Mouse (Mus musculus) limb, embryonic 12.5 days (tissue): ENCODE data around the gene Tacr3. TPM values are rescaled to one million over a fixed set of nuclear protein-coding genes. Genes with fewer than 3 reads are reported as not detected.

Experiments used
- ATAC-seq: fragments of 200-750 bp; cut with Nextera tagmentation; 2 replicates; pipeline ENCODE4 v1.8.0; 2017; ENCODE audit warnings: low read depth, moderate TSS enrichment; ENCODE audit not compliant: insufficient number of reproducible peaks, insufficient read depth, low FRiP score, low TSS enrichment
- H3K27ac ChIP-seq: fragments of 300-500 bp; sonication (generic); 2 replicates; pipeline ENCODE4 v1.5.1; 2016; ENCODE audit warnings: mild to moderate bottlenecking, moderate library complexity
- H3K27me3 ChIP-seq: fragments of 300-500 bp; sonication (generic); 2 replicates; pipeline ENCODE4 v1.6.1; 2016; ENCODE audit warnings: mild to moderate bottlenecking, moderate library complexity
- H3K36me3 ChIP-seq: fragments of 300-500 bp; sonication (generic); 2 replicates; pipeline ENCODE4 v1.6.1; 2016; ENCODE audit warnings: mild to moderate bottlenecking, moderate library complexity
- H3K4me1 ChIP-seq: fragments of 300-500 bp; sonication (generic); replicated peaks from 2 replicates; pipeline ENCODE4 v1.6.1; 2016
- H3K4me2 ChIP-seq: fragments of 300-500 bp; sonication (generic); 2 replicates; pipeline ENCODE4 v1.6.1; 2016; ENCODE audit warnings: mild to moderate bottlenecking, moderate library complexity
- H3K4me3 ChIP-seq: fragments of 300-500 bp; sonication (generic); replicated peaks from 2 replicates; pipeline ENCODE4 v1.5.1; 2016; ENCODE audit warnings: mild to moderate bottlenecking
- H3K9ac ChIP-seq: fragments of 300-500 bp; sonication (generic); replicated peaks from 2 replicates; pipeline ENCODE4 v1.6.1; 2016; ENCODE audit warnings: mild to moderate bottlenecking, moderate library complexity
- H3K9me3 ChIP-seq: fragments of 300-500 bp; sonication (generic); 2 replicates; pipeline ENCODE4 v1.6.1; 2016; ENCODE audit warnings: mild to moderate bottlenecking, moderate library complexity
- WGBS: fragments of 180-500 bp; shearing (Covaris S2); methylation state at CpG from one replicate; pipeline ENCODE4 v1.1.7; 2016; 5-methylcytosine and 5-hydroxymethylcytosine counted together
- polyA plus RNA-seq: library from polyadenylated mRNA; unstranded; fragments of >200 nt; fragmentation: Nextera tagmentation; extraction: Ambion mirVana; gene quantifications from 2 replicates; pipeline ENCODE4 v1.2.1, GENCODE M21; 2016

Tacr3 gene
- polyA plus RNA-seq: 0.18 and 0.28 TPM in 2 replicates

DNA sequence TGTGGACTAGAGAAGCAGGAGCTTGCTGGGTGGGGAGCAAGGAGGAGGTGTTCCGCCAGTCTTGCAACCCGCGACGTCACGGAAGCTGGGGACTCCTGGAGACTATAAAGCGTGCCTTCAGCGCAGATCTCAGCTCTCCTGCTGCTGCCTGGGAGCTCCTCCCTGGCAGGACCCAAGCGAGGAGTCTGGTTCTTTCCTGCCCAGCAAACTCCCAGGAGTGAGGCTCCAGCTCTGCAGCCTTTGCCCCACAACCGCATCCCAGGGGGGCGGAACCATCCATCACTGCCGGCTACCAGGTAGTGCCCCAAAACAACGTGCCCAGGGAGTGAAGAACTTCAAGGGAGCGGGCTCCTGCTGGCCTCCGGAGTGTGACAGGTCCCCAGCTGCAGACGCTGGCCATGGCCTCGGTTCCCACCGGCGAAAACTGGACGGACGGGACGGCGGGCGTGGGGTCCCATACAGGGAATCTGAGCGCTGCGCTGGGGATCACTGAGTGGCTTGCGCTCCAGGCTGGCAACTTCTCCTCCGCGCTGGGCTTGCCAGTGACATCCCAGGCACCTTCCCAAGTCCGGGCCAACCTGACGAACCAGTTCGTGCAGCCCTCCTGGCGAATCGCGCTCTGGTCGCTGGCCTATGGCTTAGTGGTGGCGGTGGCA is at the start of gene Tacr3:
TSS of gene Tacr3 (plus strand) at position 133 of the 656 bp plus-strand sequence.
- Histone ChIP-seq H3K36me3 (no peaks in the 10 kb centered on the region), H3K9ac (peak within 1 kb of the TSS; percentile 55), H3K4me1 (peaks cover 6% of the 10 kb centered on the region; the same call in 1 of the 2 replicates), H3K4me3 (peak within 1 kb of the TSS; percentile 48), H3K27ac (no peak within 1 kb of the TSS), H3K27me3 (peaks cover 24% of the 10 kb centered on the region), H3K4me2 (peak within 1 kb of the TSS; percentile 97), H3K9me3 (no peaks in the 10 kb centered on the region)
- peak; percentile 73; the same call in 1 of the 2 replicates for ATAC-seq
- 1% methylated on average over 36 of the region's 36 CpGs for WGBS

DNA sequence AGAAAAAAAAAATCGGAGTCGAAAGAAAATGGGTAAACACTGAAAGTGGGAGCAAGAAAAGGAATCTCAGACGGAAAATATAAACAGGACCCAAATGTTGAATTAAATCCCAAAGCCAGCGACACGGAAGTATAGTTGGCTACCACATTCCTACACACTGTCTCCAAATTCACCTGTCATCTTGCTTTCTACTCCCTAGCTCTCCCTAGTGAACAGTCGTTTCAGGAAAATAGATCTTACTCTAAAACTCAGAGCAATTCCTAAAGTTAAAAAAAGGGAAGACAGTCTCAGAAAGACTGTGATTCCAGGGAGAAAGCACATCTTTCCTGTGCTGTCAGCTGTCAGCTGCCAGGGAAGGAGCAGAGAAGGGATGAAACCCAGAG is 324 bp upstream of the Tacr3 start:
- no peak overlapping the region; the same call in 1 of the 2 replicates for H3K9ac ChIP-seq
- peak overlapping the region; percentile 97 for H3K4me2 ChIP-seq
- peaks cover 6% of the 10 kb centered on the region; the same call in 1 of the 2 replicates for H3K4me1 ChIP-seq
- no peaks in the 10 kb centered on the region for H3K9me3 ChIP-seq
- no peaks in the 10 kb centered on the region for H3K36me3 ChIP-seq
- ATAC-seq: no peak
- no peak overlapping the region for H3K27ac ChIP-seq
- peaks cover 24% of the 10 kb centered on the region for H3K27me3 ChIP-seq
- H3K4me3 ChIP-seq: peak overlapping the region; percentile 48
- WGBS: 54% methylated on average over 6 of the region's 6 CpGs

DNA sequence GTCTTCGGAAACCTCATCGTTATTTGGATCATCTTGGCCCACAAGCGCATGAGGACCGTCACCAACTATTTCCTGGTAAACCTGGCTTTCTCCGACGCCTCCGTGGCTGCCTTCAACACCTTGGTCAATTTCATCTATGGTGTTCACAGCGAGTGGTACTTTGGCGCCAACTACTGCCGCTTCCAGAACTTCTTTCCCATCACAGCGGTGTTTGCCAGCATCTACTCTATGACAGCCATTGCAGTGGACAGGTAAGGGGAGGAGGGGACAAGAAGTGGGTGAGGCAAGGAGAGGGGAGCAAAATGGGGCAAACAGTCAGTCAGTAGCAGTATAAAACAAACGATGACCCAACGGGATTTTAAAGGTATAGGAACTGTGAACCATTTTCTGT is 719 bp downstream of the Tacr3 start:
- peak overlapping the region; percentile 97 for H3K4me2 ChIP-seq
- no peak overlapping the region for H3K27ac ChIP-seq
- no peaks in the 10 kb centered on the region for H3K36me3 ChIP-seq
- no peak for ATAC-seq
- WGBS: 10% methylated on average over 13 of the region's 13 CpGs
- H3K4me1 ChIP-seq: peaks cover 6% of the 10 kb centered on the region; the same call in 1 of the 2 replicates
- no peaks in the 10 kb centered on the region for H3K9me3 ChIP-seq
- peaks cover 24% of the 10 kb centered on the region for H3K27me3 ChIP-seq
- peak overlapping the region; percentile 55 for H3K9ac ChIP-seq
- peak overlapping the region; percentile 48 for H3K4me3 ChIP-seq

DNA sequence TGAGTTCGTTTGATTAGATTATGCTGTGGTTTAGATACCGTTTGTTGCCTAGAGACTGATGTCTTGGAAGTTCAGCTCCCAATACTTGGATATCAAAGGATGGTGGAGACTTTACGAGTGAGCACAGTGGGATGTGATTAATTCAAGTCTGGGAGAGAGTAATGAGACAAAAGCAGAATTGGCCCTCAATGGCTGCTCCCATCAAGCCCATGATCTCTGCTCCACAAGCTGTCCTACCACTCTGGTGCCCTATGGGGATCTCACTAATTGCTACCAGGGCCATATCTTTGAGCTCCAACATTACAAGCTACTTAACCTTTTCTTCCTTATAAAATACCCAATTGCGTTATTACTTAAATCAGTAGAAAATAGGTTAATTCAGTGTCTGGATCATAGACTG is 22.5 kb downstream of the Tacr3 start:
- WGBS: 41% methylated on average over 4 of the region's 4 CpGs
- Histone ChIP-seq H3K27ac (no peak overlapping the region), H3K9me3 (no peaks in the 10 kb centered on the region), H3K27me3 (no peaks in the 10 kb centered on the region), H3K4me1 (no peaks in the 10 kb centered on the region), H3K4me2 (no peak overlapping the region), H3K4me3 (no peak overlapping the region), H3K36me3 (no peaks in the 10 kb centered on the region), H3K9ac (no peak overlapping the region)
- ATAC-seq: no peak

DNA sequence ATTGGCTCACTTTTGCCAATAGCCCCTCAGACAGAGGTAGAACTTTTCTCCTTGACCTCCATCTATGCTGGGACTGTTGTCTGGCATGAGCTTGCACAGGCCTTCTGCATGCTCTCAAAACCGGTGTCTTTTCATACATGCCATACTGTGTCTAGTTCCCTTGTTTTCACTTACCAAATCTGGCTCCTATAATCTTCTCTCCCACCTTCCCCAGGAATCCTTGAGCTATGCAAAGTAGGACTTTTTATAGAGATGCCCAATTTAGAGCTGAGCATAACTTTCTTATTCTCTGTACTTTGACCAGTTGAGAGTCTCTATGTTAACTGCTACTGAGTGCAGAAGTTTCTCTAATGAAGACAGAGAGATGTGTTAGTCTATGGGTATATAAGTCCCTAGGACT is 48.9 kb downstream of the Tacr3 start:
- H3K4me1 ChIP-seq: no peaks in the 10 kb centered on the region
- no peak overlapping the region for H3K9ac ChIP-seq
- H3K9me3 ChIP-seq: no peaks in the 10 kb centered on the region
- H3K4me2 ChIP-seq: no peak overlapping the region
- H3K27me3 ChIP-seq: no peaks in the 10 kb centered on the region
- 85% methylated on average over 1 of the region's 1 CpGs for WGBS
- ATAC-seq: no peak
- H3K36me3 ChIP-seq: no peaks in the 10 kb centered on the region
- no peak overlapping the region for H3K4me3 ChIP-seq
- no peak overlapping the region for H3K27ac ChIP-seq

DNA sequence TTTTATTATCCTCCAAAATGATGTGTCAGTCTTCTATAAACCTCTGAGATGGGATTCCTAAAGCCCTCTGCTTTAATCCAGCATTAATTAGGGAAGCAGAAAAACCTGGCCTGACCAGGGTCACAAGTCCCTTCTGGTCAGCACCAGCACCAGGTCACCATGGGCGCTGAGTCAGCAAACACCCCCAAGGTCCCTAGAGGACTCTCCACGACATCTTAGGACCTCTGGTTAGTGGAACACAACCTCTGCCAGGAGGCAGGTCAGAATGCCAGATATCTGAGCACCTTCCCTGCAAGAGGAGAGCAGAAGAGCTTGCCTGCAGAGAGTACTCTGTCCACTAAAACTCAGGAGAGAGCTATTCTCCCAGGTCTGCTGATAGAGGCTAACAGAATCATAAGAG is 67.0 kb downstream of the Tacr3 start:
- Histone ChIP-seq H3K27me3 (no peaks in the 10 kb centered on the region), H3K36me3 (no peaks in the 10 kb centered on the region), H3K4me2 (no peak overlapping the region), H3K4me3 (no peak overlapping the region), H3K9ac (no peak overlapping the region), H3K9me3 (no peaks in the 10 kb centered on the region), H3K27ac (no peak overlapping the region), H3K4me1 (no peaks in the 10 kb centered on the region)
- ATAC-seq: no peak
- WGBS: 71% methylated on average over 2 of the region's 2 CpGs

DNA sequence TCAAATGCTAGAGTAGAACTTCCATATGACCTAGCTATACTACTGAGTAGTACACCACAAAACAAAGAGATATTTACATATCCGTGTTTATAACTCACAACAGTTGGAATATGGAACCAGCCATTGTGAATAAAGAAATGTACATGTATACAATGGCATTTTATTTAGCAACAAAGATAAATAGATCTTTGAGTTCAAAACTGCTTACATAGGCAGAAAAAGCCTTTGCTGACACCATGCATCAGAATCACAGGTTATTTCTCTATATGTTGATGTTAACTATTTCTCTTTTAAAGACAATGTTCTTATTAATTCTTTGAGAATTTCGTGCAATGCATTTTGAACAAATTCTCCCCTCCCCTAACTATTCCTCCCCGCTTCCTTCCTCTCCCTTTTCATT is 80.1 kb downstream of the Tacr3 start:
- no peak overlapping the region for H3K4me3 ChIP-seq
- H3K9ac ChIP-seq: no peak overlapping the region
- H3K27ac ChIP-seq: no peak overlapping the region
- H3K27me3 ChIP-seq: no peaks in the 10 kb centered on the region
- no peaks in the 10 kb centered on the region for H3K9me3 ChIP-seq
- no peak overlapping the region for H3K4me2 ChIP-seq
- WGBS: 83% methylated on average over 3 of the region's 3 CpGs
- H3K4me1 ChIP-seq: no peaks in the 10 kb centered on the region
- no peaks in the 10 kb centered on the region for H3K36me3 ChIP-seq
- ATAC-seq: no peak

DNA sequence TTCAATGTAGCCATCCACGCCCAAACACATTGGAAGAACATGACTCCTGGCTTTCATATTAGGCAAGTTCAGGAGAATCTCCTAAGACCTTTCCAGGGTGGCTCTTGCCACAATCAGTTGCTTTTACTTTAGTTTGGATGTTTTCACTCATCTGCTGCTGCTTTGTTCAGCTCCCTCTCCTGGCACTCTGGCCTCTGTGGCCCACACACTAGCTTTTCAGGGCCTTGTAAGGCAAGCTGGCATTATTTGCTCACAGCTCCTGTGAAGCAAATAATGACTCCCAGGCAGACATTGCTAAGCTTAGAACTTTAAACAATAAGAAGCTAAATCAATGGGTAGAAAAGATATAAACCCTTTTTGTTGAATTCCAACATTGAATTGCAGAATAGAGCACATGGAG is 105.9 kb downstream of the Tacr3 start:
- Histone ChIP-seq H3K9me3 (no peaks in the 10 kb centered on the region), H3K4me3 (no peak overlapping the region), H3K27ac (no peak overlapping the region), H3K36me3 (no peaks in the 10 kb centered on the region), H3K4me2 (no peak overlapping the region), H3K9ac (no peak overlapping the region), H3K4me1 (no peaks in the 10 kb centered on the region), H3K27me3 (no peaks in the 10 kb centered on the region)
- WGBS: 100% methylated on average over 1 of the region's 1 CpGs
- no peak for ATAC-seq

DNA sequence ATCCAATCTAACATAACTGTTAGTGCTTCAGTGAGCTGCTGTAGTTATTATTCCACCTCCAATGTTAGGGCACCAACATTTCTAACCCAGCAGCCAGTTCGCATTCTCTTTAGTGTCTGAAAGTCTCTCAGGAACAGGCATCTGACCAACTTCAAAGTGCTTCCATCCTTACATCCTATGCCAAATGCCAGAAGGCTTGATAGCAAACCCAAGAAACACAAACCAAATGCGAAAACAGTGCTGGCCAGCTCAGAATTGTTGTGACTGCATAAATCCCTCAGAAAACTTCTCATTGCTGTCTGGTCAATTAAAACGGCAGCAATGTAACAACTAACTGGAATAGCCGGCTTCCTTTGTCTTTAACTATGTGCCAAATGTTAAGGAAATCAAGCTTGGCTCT is 106.7 kb downstream of the Tacr3 start:
- Histone ChIP-seq H3K27ac (no peak overlapping the region), H3K27me3 (no peaks in the 10 kb centered on the region), H3K4me3 (no peak overlapping the region), H3K4me2 (no peak overlapping the region), H3K9ac (no peak overlapping the region), H3K4me1 (no peaks in the 10 kb centered on the region), H3K9me3 (no peaks in the 10 kb centered on the region), H3K36me3 (no peaks in the 10 kb centered on the region)
- WGBS: 84% methylated on average over 4 of the region's 4 CpGs
- no peak for ATAC-seq

DNA sequence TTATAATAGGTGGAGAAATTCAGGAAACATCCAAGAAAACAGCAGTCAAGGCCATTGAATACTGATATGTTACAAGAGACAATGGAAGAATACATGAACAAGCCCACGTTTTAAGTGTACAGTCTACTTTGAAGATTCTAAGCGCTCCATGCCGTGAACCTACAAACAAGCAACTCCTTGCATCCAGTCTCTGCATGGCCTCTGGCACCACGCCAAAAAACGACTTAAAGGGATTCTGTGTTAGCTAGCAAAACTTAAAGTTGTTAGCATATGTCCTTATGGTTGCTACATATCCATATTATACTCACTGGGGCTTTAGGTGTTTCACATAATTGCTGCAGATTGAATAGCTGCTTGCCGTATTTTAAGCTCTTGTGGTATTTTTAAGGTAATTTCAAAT is 134.7 kb downstream of the Tacr3 start:
- H3K27ac ChIP-seq: no peak overlapping the region
- WGBS: 69% methylated on average over 6 of the region's 6 CpGs
- H3K36me3 ChIP-seq: no peaks in the 10 kb centered on the region
- no peaks in the 10 kb centered on the region for H3K9me3 ChIP-seq
- no peak overlapping the region for H3K4me2 ChIP-seq
- no peak overlapping the region for H3K9ac ChIP-seq
- H3K4me1 ChIP-seq: no peaks in the 10 kb centered on the region
- no peak overlapping the region for H3K4me3 ChIP-seq
- no peaks in the 10 kb centered on the region for H3K27me3 ChIP-seq
- no peak for ATAC-seq

DNA sequence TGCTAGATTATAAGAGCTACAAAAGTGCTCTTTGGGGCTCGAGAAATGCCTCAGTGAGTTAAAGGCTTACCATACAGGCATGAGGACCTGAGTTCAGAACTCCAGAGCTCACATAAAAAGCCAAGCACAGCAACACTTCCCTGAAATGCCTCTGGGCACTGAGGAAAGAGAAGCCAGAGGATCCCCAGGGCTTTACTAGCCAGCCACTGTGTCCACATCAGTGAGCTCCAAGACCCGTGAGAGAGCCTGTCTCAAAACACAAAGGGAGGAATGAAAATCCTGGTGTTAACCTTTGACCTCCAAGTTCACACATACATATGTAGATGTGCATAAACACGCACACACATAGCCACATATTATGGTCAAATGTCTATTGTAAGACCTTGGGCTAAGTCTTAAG is 150.1 kb downstream of the Tacr3 start:
- Histone ChIP-seq H3K4me3 (no peak overlapping the region), H3K4me1 (no peaks in the 10 kb centered on the region)

DNA sequence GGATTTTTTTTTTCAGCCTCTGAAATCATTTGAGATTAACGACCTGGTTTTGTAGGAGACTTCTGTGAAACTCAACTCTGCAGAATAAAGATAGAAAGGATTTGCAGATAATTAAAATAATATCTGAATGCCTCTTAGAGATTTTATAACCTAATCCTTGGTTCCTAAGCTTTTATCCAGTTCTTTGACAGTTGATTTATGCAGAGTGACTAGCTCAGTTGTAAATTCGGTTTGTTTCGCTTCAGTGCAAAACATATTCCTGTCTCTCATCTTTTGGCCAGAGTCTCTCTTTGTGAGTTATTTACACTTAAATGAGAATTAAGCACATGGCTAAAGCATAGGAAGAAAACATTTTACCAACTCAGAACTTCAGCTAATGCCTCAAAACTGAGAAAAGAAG is 151.3 kb downstream of the Tacr3 start:
- Histone ChIP-seq H3K27me3 (no peaks in the 10 kb centered on the region), H3K9ac (no peak overlapping the region), H3K4me1 (no peaks in the 10 kb centered on the region), H3K4me2 (no peak overlapping the region), H3K27ac (no peak overlapping the region), H3K9me3 (no peaks in the 10 kb centered on the region), H3K4me3 (no peak overlapping the region), H3K36me3 (no peaks in the 10 kb centered on the region)
- no peak for ATAC-seq
- WGBS: 59% methylated on average over 3 of the region's 3 CpGs

More for the DNA sequence above, 150.1 kb downstream of the Tacr3 start:
- Histone ChIP-seq H3K27me3 (no peaks in the 10 kb centered on the region), H3K4me2 (no peak overlapping the region), H3K9me3 (no peaks in the 10 kb centered on the region), H3K36me3 (no peaks in the 10 kb centered on the region), H3K9ac (no peak overlapping the region), H3K27ac (no peak overlapping the region)
- 47% methylated on average over 3 of the region's 3 CpGs for WGBS
- ATAC-seq: no peak
